Comparison of ENCODE assay signal across 8 mouse cellular contexts in genomic region chr11:115612059-115612409, GRCm38 (mm10). TPM values are rescaled to one million over a fixed set of nuclear protein-coding genes. Genes with fewer than 3 reads are reported as not detected.
A peak's percentile ranks its signal among the peaks of the same experiment; 100 is the strongest.
DNase-seq lines count a peak whose midpoint lies in the region; ATAC-seq and TF ChIP-seq lines count a peak whose summit lies in the region.

No protein-coding gene starts in this region.

- H3K9ac ChIP-seq in limb, embryonic 15.5 days = peak overlapping the region; percentile 76
- peak overlapping the region; percentile 64 for H3K9ac ChIP-seq in midbrain, embryonic 16.5 days (ENCODE audit: low read depth, low read length)

- H3K4me3 ChIP-seq in kidney, adult 2 months (ENCODE audit: insufficient read depth, low read depth, low read length) = peak overlapping the region; percentile 66
- peak overlapping the region; percentile 81 for H3K4me3 ChIP-seq in limb, embryonic 15.5 days
- H3K4me3 ChIP-seq in midbrain, embryonic 16.5 days (ENCODE audit: low read depth, low read length) = peak overlapping the region; percentile 50
- peak overlapping the region; percentile 93 for H3K4me3 ChIP-seq in testis, adult 2 months (ENCODE audit: control insufficient read depth, low read depth, low read length)

- TF ChIP-seq POLR2A in kidney, adult 2 months (IDR thresholded peaks at IDR 0.05; ENCODE audit: low read depth, low read length) = no peak
- TF ChIP-seq POLR2A in testis, adult 2 months (IDR thresholded peaks at IDR 0.05; ENCODE audit: control insufficient read depth, low read depth, low read length) = no peak

- H3K36me3 ChIP-seq in kidney, adult 2 months (ENCODE audit: control insufficient read depth, insufficient read depth, low read length) = no peaks in the 10 kb centered on the region; the same call in 1 of the 2 replicates
- H3K36me3 ChIP-seq in limb, embryonic 15.5 days = peaks cover 42% of the 10 kb centered on the region
- H3K36me3 ChIP-seq in midbrain, embryonic 16.5 days (ENCODE audit: control insufficient read depth, insufficient read depth, low read length) = peaks cover 15% of the 10 kb centered on the region
- H3K36me3 ChIP-seq in testis, adult 2 months (ENCODE audit: control insufficient read depth, insufficient read depth, low read length) = peaks cover 3% of the 10 kb centered on the region

- peak overlapping the region; percentile 80 for H3K27ac ChIP-seq in kidney, adult 2 months (ENCODE audit: insufficient read depth, low read depth, low read length)
- peak overlapping the region; percentile 95 for H3K27ac ChIP-seq in limb, embryonic 15.5 days
- peak overlapping the region; percentile 47 for H3K27ac ChIP-seq in midbrain, embryonic 16.5 days (ENCODE audit: low read length)
- peak overlapping the region; percentile 99 for H3K27ac ChIP-seq in testis, adult 2 months (ENCODE audit: control insufficient read depth, insufficient read depth, low read depth, low read length)

- H3K4me1 ChIP-seq in kidney, adult 2 months (ENCODE audit: control insufficient read depth, insufficient read depth, low read length) = peaks cover 30% of the 10 kb centered on the region
- peaks cover 16% of the 10 kb centered on the region for H3K4me1 ChIP-seq in limb, embryonic 15.5 days
- H3K4me1 ChIP-seq in midbrain, embryonic 16.5 days (ENCODE audit: control insufficient read depth, insufficient read depth, low read length) = peaks cover 12% of the 10 kb centered on the region
- H3K4me1 ChIP-seq in testis, adult 2 months (ENCODE audit: control insufficient read depth, insufficient read depth, low read length) = peaks cover 8% of the 10 kb centered on the region

- peak overlapping the region; percentile 88 for H3K4me2 ChIP-seq in limb, embryonic 15.5 days
- peak overlapping the region; percentile 75 for H3K4me2 ChIP-seq in midbrain, embryonic 16.5 days (ENCODE audit: low read length)

- ATAC-seq in frontal cortex, adult (ENCODE audit: low TSS enrichment) = no peak; the same call in none of the 2 replicates
- ATAC-seq in common myeloid progenitor, adult 5-6 weeks (replicated peaks; ENCODE audit: low read depth, poor library complexity, severe bottlenecking) = peak; percentile 19
- peak; percentile 6; the same call in 1 of the 2 replicates for ATAC-seq in limb, embryonic 15.5 days (ENCODE audit: insufficient number of reproducible peaks, low FRiP score, low TSS enrichment, low read depth)
- no peak; the same call in 1 of the 2 replicates for ATAC-seq in midbrain, embryonic 16.5 days

- WGBS in kidney, adult 2 months = 1% methylated on average over 13 of the region's 13 CpGs
- WGBS in limb, embryonic 15.5 days = 0% methylated on average over 13 of the region's 13 CpGs
- 1% methylated on average over 13 of the region's 13 CpGs for WGBS in midbrain, embryonic 16.5 days

- H3K9me3 ChIP-seq in limb, embryonic 15.5 days = no peaks in the 10 kb centered on the region
- H3K9me3 ChIP-seq in midbrain, embryonic 16.5 days (replicated peaks; ENCODE audit: control insufficient read depth, low read length, poor library complexity, severe bottlenecking) = no peaks in the 10 kb centered on the region

- TF ChIP-seq CTCF in kidney, adult 2 months (conservative IDR thresholded peaks at IDR 0.05; ENCODE audit: insufficient read depth, insufficient read length, low read depth, low read length) = peak; percentile 23; the same call in 1 of the 2 replicates
- no peak for TF ChIP-seq CTCF in testis, adult 2 months (IDR thresholded peaks at IDR 0.05; ENCODE audit: control insufficient read depth, insufficient read depth, insufficient replicate concordance, low read depth, low read length)

- H3K27me3 ChIP-seq in kidney, adult 2 months (replicated peaks; ENCODE audit: control insufficient read depth, insufficient read depth, low read length) = no peaks in the 10 kb centered on the region
- H3K27me3 ChIP-seq in limb, embryonic 15.5 days = no peaks in the 10 kb centered on the region
- H3K27me3 ChIP-seq in midbrain, embryonic 16.5 days (ENCODE audit: control insufficient read depth, insufficient read depth, low read depth, low read length) = 0 out of 2 replicates have a peak, but pooled peaks cover 3% of the 10 kb centered on the region
- no peaks in the 10 kb centered on the region for H3K27me3 ChIP-seq in testis, adult 2 months (ENCODE audit: control insufficient read depth, insufficient read depth, low read length)

- DNase-seq in frontal cortex, postnatal 14 days (ENCODE audit: low spot score in 2 of 2) = peak; percentile 53 to 58
- peak; percentile 89 to 90 for DNase-seq in heart, adult 18-20 months
- peak; percentile 95 for DNase-seq in kidney, adult 2 months

RNA-seq across cellular contexts. Expression of gene Mif4gd, which starts 0.7 kb away (rescaled TPM):
- 20.3 and 26.9 TPM in 2 replicates for total RNA-seq in common myeloid progenitor, adult 5-6 weeks (2017)
- total RNA-seq in heart, adult 18-20 months (2021) = 10 to 100 TPM; 51.1 to 54.2 TPM
- polyA plus RNA-seq in kidney, adult 2 months (2012; rRNA removed) = 138 and 144 TPM in 2 replicates
- polyA plus RNA-seq in limb, embryonic 15.5 days (2015; fragmentation: Nextera tagmentation; extraction: Ambion mirVana) = 27.6 and 29.1 TPM in 2 replicates
- 12.5 and 12.7 TPM in 2 replicates for polyA plus RNA-seq in midbrain, embryonic 16.5 days (2015; fragmentation: Nextera tagmentation; extraction: Ambion mirVana)
- polyA plus RNA-seq in testis, adult 2 months (2012; rRNA removed) = 383 and 445 TPM in 2 replicates

RNA-seq across cellular contexts. Expression of gene Gga3, which starts 8.2 kb away (rescaled TPM):
- 21.3 and 38.2 TPM in 2 replicates for total RNA-seq in common myeloid progenitor, adult 5-6 weeks (2017)
- 10 to 100 TPM; 16.1 to 19.0 TPM for total RNA-seq in heart, adult 18-20 months (2021)
- polyA plus RNA-seq in kidney, adult 2 months (2012; rRNA removed) = 16.9 and 17.7 TPM in 2 replicates
- 17.5 and 18.0 TPM in 2 replicates for polyA plus RNA-seq in limb, embryonic 15.5 days (2015; fragmentation: Nextera tagmentation; extraction: Ambion mirVana)
- 34.7 and 37.5 TPM in 2 replicates for polyA plus RNA-seq in midbrain, embryonic 16.5 days (2015; fragmentation: Nextera tagmentation; extraction: Ambion mirVana)
- 19.8 and 21.1 TPM in 2 replicates for polyA plus RNA-seq in testis, adult 2 months (2012; rRNA removed)

RNA-seq across cellular contexts. Expression of gene Mrps7, which starts 8.3 kb away (rescaled TPM):
- total RNA-seq in common myeloid progenitor, adult 5-6 weeks (2017) = 31.7 and 39.0 TPM in 2 replicates
- 10 to 100 TPM; 81.0 to 83.5 TPM for total RNA-seq in heart, adult 18-20 months (2021)
- 51.7 and 53.1 TPM in 2 replicates for polyA plus RNA-seq in kidney, adult 2 months (2012; rRNA removed)
- 88.2 and 90.9 TPM in 2 replicates for polyA plus RNA-seq in limb, embryonic 15.5 days (2015; fragmentation: Nextera tagmentation; extraction: Ambion mirVana)
- polyA plus RNA-seq in midbrain, embryonic 16.5 days (2015; fragmentation: Nextera tagmentation; extraction: Ambion mirVana) = 75.6 and 77.0 TPM in 2 replicates
- polyA plus RNA-seq in testis, adult 2 months (2012; rRNA removed) = 9.3 and 10.9 TPM in 2 replicates

RNA-seq across cellular contexts. Expression of gene Slc25a19, which starts 16.1 kb away (rescaled TPM):
- total RNA-seq in common myeloid progenitor, adult 5-6 weeks (2017) = 22.3 and 28.1 TPM in 2 replicates
- total RNA-seq in heart, adult 18-20 months (2021) = 10 to 100 TPM; 35.3 to 38.3 TPM
- polyA plus RNA-seq in kidney, adult 2 months (2012; rRNA removed) = 144 and 172 TPM in 2 replicates
- 24.0 and 24.7 TPM in 2 replicates for polyA plus RNA-seq in limb, embryonic 15.5 days (2015; fragmentation: Nextera tagmentation; extraction: Ambion mirVana)
- polyA plus RNA-seq in midbrain, embryonic 16.5 days (2015; fragmentation: Nextera tagmentation; extraction: Ambion mirVana) = 42.5 and 50.8 TPM in 2 replicates
- 33.7 and 35.8 TPM in 2 replicates for polyA plus RNA-seq in testis, adult 2 months (2012; rRNA removed)

RNA-seq across cellular contexts. Expression of gene Nup85, which starts 47.8 kb away (rescaled TPM):
- 147 and 175 TPM in 2 replicates for total RNA-seq in common myeloid progenitor, adult 5-6 weeks (2017)
- 10 to 100 TPM; 18.3 to 20.0 TPM for total RNA-seq in heart, adult 18-20 months (2021)
- 32.9 and 33.5 TPM in 2 replicates for polyA plus RNA-seq in kidney, adult 2 months (2012; rRNA removed)
- 140 and 146 TPM in 2 replicates for polyA plus RNA-seq in limb, embryonic 15.5 days (2015; fragmentation: Nextera tagmentation; extraction: Ambion mirVana)
- 103 and 106 TPM in 2 replicates for polyA plus RNA-seq in midbrain, embryonic 16.5 days (2015; fragmentation: Nextera tagmentation; extraction: Ambion mirVana)
- 36.3 and 42.6 TPM in 2 replicates for polyA plus RNA-seq in testis, adult 2 months (2012; rRNA removed)

Comparison
In these comparisons a context has a peak if more than half of its experiments do, and no peak if none do; other contexts are left out.
1. ATAC-seq: peak in common myeloid progenitor, adult 5-6 weeks (single experiment) and limb, embryonic 15.5 days (single experiment); none in frontal cortex, adult (single experiment) and midbrain, embryonic 16.5 days (single experiment).
2. H3K27ac ChIP-seq: peak in every context shown above with its lines; median percentile 99 in testis, adult 2 months; 95 in limb, embryonic 15.5 days; 80 in kidney, adult 2 months; 47 in midbrain, embryonic 16.5 days.
3. Peak in every context shown above with its lines, with median percentiles within 50 percentile points of each other: DNase-seq and H3K4me3 ChIP-seq.